Mouse (Mus musculus): ENCODE results near the gene Dmrtc1c1. TPM values are rescaled to one million over a fixed set of nuclear protein-coding genes. Genes with fewer than 3 reads are reported as not detected.
"Not testable (repeated sequence)": the region's sequence is repeated elsewhere in the genome, so short reads cannot be mapped to it uniquely, and the experiment has no call there.

The Dmrtc1c1 gene
- not detected in 2 replicates for polyA plus RNA-seq (2014; fragmentation: Nextera tagmentation; extraction: Ambion mirVana)

DNA sequence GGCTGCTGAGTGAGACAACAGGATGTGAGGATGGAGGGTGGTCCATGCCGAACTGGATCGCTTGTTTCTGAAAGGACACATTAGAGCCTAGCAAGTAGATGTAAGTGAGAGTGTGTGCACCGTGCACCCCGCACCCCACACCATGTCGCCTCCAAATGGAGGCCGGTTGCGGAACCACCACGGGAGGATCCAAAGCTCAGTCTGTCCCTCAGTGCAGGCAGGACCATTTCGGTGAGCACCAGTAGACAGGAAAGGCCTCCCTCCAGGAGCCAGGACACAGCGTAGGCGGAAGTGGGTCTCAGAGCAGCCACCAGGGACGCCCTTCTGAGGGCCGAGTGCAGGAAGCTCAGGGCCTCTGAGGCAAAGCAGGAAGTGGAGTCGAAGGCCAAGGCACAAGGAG, at the start of gene Dmrtc1c1:
Gene Dmrtc1c1 (plus strand): TSS at position 301 of the 400 bp plus-strand sequence.
- not testable (repeated sequence) for H3K4me2 ChIP-seq; H3K9me3 ChIP-seq (ENCODE audit: low read depth, low read length); H3K27me3 ChIP-seq (ENCODE audit: insufficient read depth, low read length); ATAC-seq (ENCODE audit: insufficient read depth); H3K9ac ChIP-seq; H3K27ac ChIP-seq (ENCODE audit: low read depth); H3K4me1 ChIP-seq (ENCODE audit: insufficient read depth); DNase-seq; H3K4me3 ChIP-seq (ENCODE audit: low read depth, low read length); H3K36me3 ChIP-seq (ENCODE audit: insufficient read depth)
- WGBS, result 93% methylated on average over 2 of the region's 14 CpGs

DNA sequence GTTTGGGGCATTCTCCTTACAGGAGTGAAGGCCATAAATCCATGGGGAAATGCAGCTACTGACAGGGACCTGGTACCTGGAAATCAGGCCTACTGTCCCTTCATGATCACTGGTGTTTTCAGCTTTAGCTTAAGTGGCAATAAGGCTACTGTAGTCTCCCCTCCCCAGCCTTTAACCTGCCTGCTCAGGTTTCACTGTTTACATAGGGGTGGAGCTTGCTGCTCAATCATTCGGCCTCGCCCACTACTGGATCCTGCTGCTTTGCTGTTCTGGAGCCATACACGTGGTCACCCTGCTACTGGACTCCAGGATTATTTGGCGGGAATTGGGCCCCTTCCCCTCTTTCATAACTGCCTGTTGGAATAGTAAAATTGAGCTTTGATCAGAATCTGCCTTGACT, 36.9 kb upstream of the Dmrtc1c1 start:
- ATAC-seq (ENCODE audit: insufficient read depth) (no peak), DNase-seq (no peak)

DNA sequence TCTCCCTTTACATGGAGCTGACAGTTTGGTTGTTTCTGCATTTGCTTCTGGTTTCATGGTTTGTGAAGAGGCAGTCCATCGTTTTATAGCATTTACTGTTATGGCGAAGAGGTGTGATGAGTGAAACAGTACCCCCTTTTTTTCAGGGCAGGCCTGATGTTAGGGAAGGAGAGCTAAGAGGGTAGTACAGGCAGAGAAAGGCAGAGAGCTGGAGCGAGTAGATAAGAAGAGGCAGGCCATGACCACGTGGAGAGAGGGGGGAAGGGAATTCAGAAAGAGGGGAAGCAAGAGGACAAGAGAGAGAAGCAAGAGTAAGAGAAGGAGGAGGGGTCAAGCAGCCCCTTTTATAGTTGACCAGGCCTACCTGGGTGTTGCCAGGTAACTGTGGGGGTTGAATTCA, 9.5 kb downstream of the Dmrtc1c1 start:
- H3K9ac ChIP-seq, result no peak overlapping the region
- no peak overlapping the region for H3K4me3 ChIP-seq (ENCODE audit: low read depth, low read length)
- ATAC-seq (ENCODE audit: insufficient read depth), result no peak
- 42% methylated on average over 4 of the region's 4 CpGs for WGBS
- no peak overlapping the region for H3K4me2 ChIP-seq
- no peak for TF ChIP-seq CTCF (IDR thresholded peaks at IDR 0.05; ENCODE audit: low read depth)
- H3K27ac ChIP-seq (ENCODE audit: low read depth), result no peak overlapping the region
- H3K27me3 ChIP-seq (ENCODE audit: insufficient read depth, low read length), result no peaks in the 10 kb centered on the region
- H3K9me3 ChIP-seq (ENCODE audit: low read depth, low read length), result no peaks in the 10 kb centered on the region
- H3K4me1 ChIP-seq (ENCODE audit: insufficient read depth), result no peaks in the 10 kb centered on the region
- DNase-seq, result no peak
- H3K36me3 ChIP-seq (ENCODE audit: insufficient read depth), result no peaks in the 10 kb centered on the region

More for the DNA sequence above, 36.9 kb upstream of the Dmrtc1c1 start:
- no peak overlapping the region for H3K4me3 ChIP-seq (ENCODE audit: low read depth, low read length)
- H3K4me1 ChIP-seq (ENCODE audit: insufficient read depth), result no peaks in the 10 kb centered on the region
- H3K27me3 ChIP-seq (ENCODE audit: insufficient read depth, low read length), result no peaks in the 10 kb centered on the region
- H3K36me3 ChIP-seq (ENCODE audit: insufficient read depth), result no peaks in the 10 kb centered on the region
- no peak overlapping the region for H3K9ac ChIP-seq
- H3K27ac ChIP-seq (ENCODE audit: low read depth), result no peak overlapping the region
- TF ChIP-seq CTCF (IDR thresholded peaks at IDR 0.05; ENCODE audit: low read depth), result no peak
- WGBS, result 32% methylated on average over 4 of the region's 4 CpGs
- H3K4me2 ChIP-seq, result no peak overlapping the region
- no peaks in the 10 kb centered on the region for H3K9me3 ChIP-seq (ENCODE audit: low read depth, low read length)

GRCm38 (mm10) chrX:102854516-102854915, 51.8 kb downstream of the Dmrtc1c1 start, which contains the start of gene Dmrtc1c2:
Gene Dmrtc1c2 (minus strand): TSS chrX:102854616.
- not testable (repeated sequence) for H3K4me3 ChIP-seq (ENCODE audit: low read depth, low read length); H3K27me3 ChIP-seq (ENCODE audit: insufficient read depth, low read length); ATAC-seq (ENCODE audit: insufficient read depth); H3K4me2 ChIP-seq; H3K4me1 ChIP-seq (ENCODE audit: insufficient read depth); H3K27ac ChIP-seq (ENCODE audit: low read depth); DNase-seq; H3K36me3 ChIP-seq (ENCODE audit: insufficient read depth); H3K9ac ChIP-seq; H3K9me3 ChIP-seq (ENCODE audit: low read depth, low read length)
- 95% methylated on average over 3 of the region's 13 CpGs for WGBS

Other genes with a start within 250 kb of the Dmrtc1c1 start
- 11.8 and 12.0 TPM in 2 replicates for gene Phka1, start 158.7 kb upstream of the Dmrtc1c1 start, polyA plus RNA-seq (2014; fragmentation: Nextera tagmentation; extraction: Ambion mirVana)
- gene Gm3880, start 116.0 kb upstream of the Dmrtc1c1 start, polyA plus RNA-seq (2014; fragmentation: Nextera tagmentation; extraction: Ambion mirVana), result not detected in 2 replicates
- not detected in 2 replicates for gene Gm9112, start 95.3 kb upstream of the Dmrtc1c1 start, polyA plus RNA-seq (2014; fragmentation: Nextera tagmentation; extraction: Ambion mirVana)
- not detected in 2 replicates for gene Dmrtc1b, start 95.1 kb upstream of the Dmrtc1c1 start, polyA plus RNA-seq (2014; fragmentation: Nextera tagmentation; extraction: Ambion mirVana)
- gene Dmrtc1c2, start 51.7 kb downstream of the Dmrtc1c1 start, polyA plus RNA-seq (2014; fragmentation: Nextera tagmentation; extraction: Ambion mirVana), result not detected in 2 replicates
- not detected in 2 replicates for gene 1700031F05Rik, start 65.0 kb downstream of the Dmrtc1c1 start, polyA plus RNA-seq (2014; fragmentation: Nextera tagmentation; extraction: Ambion mirVana)
- 0.63 and 0.66 TPM in 2 replicates for gene Dmrtc1a, start 105.7 kb downstream of the Dmrtc1c1 start, polyA plus RNA-seq (2014; fragmentation: Nextera tagmentation; extraction: Ambion mirVana)
- not detected in 2 replicates for gene 1700011M02Rik, start 105.9 kb downstream of the Dmrtc1c1 start, polyA plus RNA-seq (2014; fragmentation: Nextera tagmentation; extraction: Ambion mirVana)
- gene 1700018G05Rik, start 125.4 kb downstream of the Dmrtc1c1 start, polyA plus RNA-seq (2014; fragmentation: Nextera tagmentation; extraction: Ambion mirVana), result not detected in 2 replicates

Data from lung, embryonic 14.5 days (tissue).